Mouse (Mus musculus) liver, adult 2 months (tissue): Measurements from ENCODE around the gene Prss32. TPM values are rescaled to one million over a fixed set of nuclear protein-coding genes. Genes with fewer than 3 reads are reported as not detected.
A peak's percentile ranks its signal among the peaks of the same experiment; 100 is the strongest.

Experiments used
- DNase-seq: peaks from one replicate; pipeline ENCODE4 v3.0.0-alpha.2; 2011; ENCODE audit warnings: low read depth, low spot score; ENCODE audit errors: extremely low read depth
- H3K27ac ChIP-seq: fragments of 200-500 bp; replicated peaks from 2 replicates; pipeline ENCODE4 v1.5.1; 2012; ENCODE audit warnings: low read depth, mild to moderate bottlenecking, control low read depth, inconsistent platforms, low read length; ENCODE audit not compliant: insufficient read depth
- H3K27me3 ChIP-seq: fragments of 200-500 bp; 2 replicates; pipeline ENCODE4 v1.6.1; 2012; ENCODE audit warnings: mild to moderate bottlenecking, moderate library complexity, low read length, inconsistent platforms; ENCODE audit not compliant: control insufficient read depth, insufficient read depth
- H3K36me3 ChIP-seq: fragments of 200-500 bp; 2 replicates; pipeline ENCODE4 v1.6.1; 2012; ENCODE audit warnings: low read length, inconsistent platforms; ENCODE audit not compliant: control insufficient read depth, insufficient read depth
- H3K4me1 ChIP-seq: fragments of 200-500 bp; 2 replicates; pipeline ENCODE4 v1.6.1; 2011; ENCODE audit warnings: low read length; ENCODE audit not compliant: control insufficient read depth, insufficient read depth
- H3K4me3 ChIP-seq: fragments of 200-500 bp; 2 replicates; pipeline ENCODE4 v1.5.1; 2011; ENCODE audit warnings: low read depth, mild to moderate bottlenecking, control low read depth, low read length, moderate library complexity; ENCODE audit not compliant: insufficient read depth
- H3K79me2 ChIP-seq: fragments of 200-500 bp; 2 replicates; pipeline ENCODE4 v1.6.1; 2012; ENCODE audit warnings: inconsistent platforms, mild to moderate bottlenecking, low read length, moderate library complexity; ENCODE audit not compliant: control insufficient read depth, insufficient read depth
- H3K9ac ChIP-seq: fragments of 200-500 bp; 2 replicates; pipeline ENCODE4 v1.6.1; 2012; ENCODE audit warnings: low read depth, mild to moderate bottlenecking, control low read depth, inconsistent platforms, low read length
- CTCF ChIP-seq: fragments of 200-500 bp; IDR thresholded peaks from 2 replicates; pipeline ENCODE4 v1.5.1; 2011; ENCODE audit warnings: low read depth, low read length, control low read depth
- POLR2A ChIP-seq: fragments of 200-500 bp; IDR thresholded peaks from 2 replicates; pipeline ENCODE4 v1.6.1; 2011; ENCODE audit warnings: low read length, control low read depth; ENCODE audit not compliant: insufficient read depth; ENCODE audit errors: extremely low read depth
- WGBS: fragments of 180-500 bp; shearing (Covaris S2); methylation state at CpG from one replicate; pipeline ENCODE4 v1.1.7; 2018; 5-methylcytosine and 5-hydroxymethylcytosine counted together
- polyA plus RNA-seq: library from polyadenylated mRNA; depleted of rRNA; stranded (reverse); fragments of >200 nt; gene quantifications from 2 replicates; pipeline ENCODE4 v1.2.3, GENCODE M21; 2012
- total RNA-seq: library from RNA; depleted of rRNA; stranded (reverse); fragments of >200 nt; gene quantifications from 2 replicates; pipeline ENCODE4 v1.2.3, GENCODE M21; 2014

Prss32 gene
- total and polyA plus RNA-seq, 2 experiments: 0.45 TPM; not detected in 1

DNA sequence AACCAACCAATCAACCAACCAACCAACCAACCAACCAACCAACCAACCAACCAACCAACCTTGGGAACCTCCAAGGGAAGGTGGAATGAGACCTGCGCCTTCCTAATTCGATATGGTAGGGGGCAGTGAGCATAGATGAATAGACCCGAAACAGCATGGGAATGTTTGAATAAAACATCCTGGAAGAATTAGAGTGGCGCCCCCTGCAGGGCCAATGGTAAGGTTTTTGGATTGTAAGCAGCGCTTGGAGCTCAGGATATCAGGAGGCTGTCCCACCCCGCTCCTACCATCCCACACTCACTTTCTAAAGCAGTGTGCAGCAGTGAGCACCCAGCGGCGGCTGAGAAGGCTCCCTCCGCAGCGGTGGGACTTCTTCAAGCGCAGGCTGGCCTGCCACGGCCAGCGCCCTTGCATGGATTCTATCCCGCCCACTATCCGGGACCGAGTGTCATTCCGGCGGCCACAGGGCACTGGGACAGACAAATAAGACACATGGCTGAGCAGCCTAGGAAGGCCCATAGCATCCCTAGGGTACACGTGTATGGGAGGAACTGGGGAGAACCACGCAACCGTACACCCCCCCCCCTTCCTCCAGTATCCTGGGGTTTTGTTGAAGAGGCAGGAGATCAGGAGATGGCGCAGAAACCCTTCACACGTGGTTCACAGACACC lies 379 bp upstream of the Prss32 start:
- peak; percentile 40 for TF ChIP-seq CTCF
- no peak for TF ChIP-seq POLR2A
- no peaks in the 10 kb centered on the region; the same call in 1 of the 2 replicates for H3K4me1 ChIP-seq
- H3K4me3 ChIP-seq: no peak overlapping the region
- H3K9ac ChIP-seq: no peak overlapping the region
- H3K27ac ChIP-seq: no peak overlapping the region
- DNase-seq: no peak
- H3K36me3 ChIP-seq: no peaks in the 10 kb centered on the region
- WGBS: 57% methylated on average over 23 of the region's 23 CpGs
- H3K27me3 ChIP-seq: no peaks in the 10 kb centered on the region
- H3K79me2 ChIP-seq: no peaks in the 10 kb centered on the region

DNA sequence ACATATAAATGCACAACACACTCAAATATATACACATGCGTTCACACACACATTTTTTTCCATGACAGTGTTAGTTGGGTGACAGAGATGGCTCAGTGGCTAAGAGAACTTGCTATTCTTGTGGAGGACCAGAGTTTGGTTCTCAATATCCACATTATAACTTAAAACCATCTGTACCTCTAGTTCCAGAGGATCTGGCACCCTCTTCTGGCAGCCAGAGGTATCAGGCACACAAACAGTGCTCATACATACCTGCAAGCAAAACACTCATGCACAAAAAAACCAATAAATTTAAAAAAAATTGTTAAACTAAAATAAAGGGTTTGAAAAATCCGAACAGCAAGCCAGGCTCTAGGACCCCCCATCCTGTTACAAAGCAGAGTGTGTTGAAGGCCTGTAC lies 6.4 kb downstream of the Prss32 start:
- no peak for DNase-seq
- Histone ChIP-seq H3K36me3 (no peaks in the 10 kb centered on the region), H3K27me3 (no peaks in the 10 kb centered on the region), H3K79me2 (no peaks in the 10 kb centered on the region), H3K4me3 (no peak overlapping the region), H3K4me1 (no peaks in the 10 kb centered on the region), H3K27ac (no peak overlapping the region), H3K9ac (no peak overlapping the region)
- TF ChIP-seq CTCF (no peak), POLR2A (no peak)
- WGBS: 71% methylated on average over 2 of the region's 2 CpGs

DNA sequence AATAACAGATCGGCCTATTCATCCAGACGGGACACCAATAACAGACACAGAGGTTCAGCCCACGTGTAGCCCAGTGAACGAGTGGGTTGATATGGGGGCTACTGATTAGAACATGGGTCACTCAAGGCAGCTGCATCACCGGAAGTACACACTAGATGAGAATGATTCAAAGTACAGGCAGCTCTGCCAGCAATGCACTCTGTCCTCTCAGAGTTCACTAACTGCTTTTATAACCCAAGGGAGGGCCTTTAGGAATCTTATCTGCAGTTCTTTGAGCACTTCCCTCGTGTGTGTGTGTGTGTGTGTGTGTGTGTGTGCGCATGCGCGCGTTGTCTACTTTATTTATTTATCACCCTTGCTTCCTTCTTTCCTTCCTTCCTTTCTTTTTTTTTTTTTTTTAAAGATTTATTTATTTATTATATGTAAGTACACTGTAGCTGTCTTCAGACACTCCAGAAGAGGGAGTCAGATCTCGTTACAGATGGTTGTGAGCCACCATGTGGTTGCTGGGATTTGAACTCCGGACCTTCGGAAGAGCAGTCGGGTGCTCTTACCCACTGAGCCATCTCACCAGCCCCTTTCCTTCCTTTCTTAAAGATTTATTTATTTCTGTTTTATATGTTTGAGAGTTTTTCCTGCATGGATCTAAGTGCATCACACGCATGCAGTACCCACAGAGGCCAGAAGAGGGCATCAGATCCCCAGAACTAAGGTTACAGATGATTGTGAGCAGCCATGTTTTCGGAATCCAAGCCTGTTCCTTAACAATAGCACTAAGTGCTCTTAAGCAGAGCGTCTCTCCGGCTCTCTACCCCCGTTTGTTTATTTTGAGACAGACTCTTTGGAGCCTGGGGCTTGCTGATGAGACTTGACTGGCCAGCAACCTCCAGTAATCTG lies 7.4 kb downstream of the Prss32 start:
- DNase-seq: peak; percentile 51
- no peak overlapping the region for H3K9ac ChIP-seq

DNA sequence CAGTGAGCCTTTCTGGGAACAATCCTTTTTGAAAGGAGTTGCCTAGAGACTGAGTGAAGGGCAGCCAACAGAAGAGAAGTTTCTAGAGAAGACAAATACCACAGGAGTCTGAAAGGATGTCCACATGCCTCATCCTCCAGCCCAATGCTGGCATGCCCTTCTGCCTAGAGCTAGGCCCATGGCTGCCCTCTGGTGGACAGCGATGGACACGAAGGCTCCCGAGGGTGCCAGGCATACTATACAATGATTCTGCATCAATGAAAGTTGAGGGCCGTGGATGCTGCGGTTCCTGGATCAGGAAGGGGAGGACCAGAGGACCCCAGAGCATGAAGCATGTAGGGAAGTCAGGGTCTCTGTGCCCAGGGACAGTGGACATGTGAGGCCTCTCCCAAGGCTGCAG lies 9.6 kb downstream of the Prss32 start:
- H3K27ac ChIP-seq: no peak overlapping the region
- TF ChIP-seq POLR2A: no peak
- peak; percentile 88 for TF ChIP-seq CTCF
- H3K79me2 ChIP-seq: no peaks in the 10 kb centered on the region
- H3K4me1 ChIP-seq: no peaks in the 10 kb centered on the region
- peak; percentile 19 for DNase-seq
- H3K4me3 ChIP-seq: no peak overlapping the region
- H3K27me3 ChIP-seq: no peaks in the 10 kb centered on the region
- no peaks in the 10 kb centered on the region for H3K36me3 ChIP-seq
- H3K9ac ChIP-seq: no peak overlapping the region
- WGBS: 39% methylated on average over 5 of the region's 5 CpGs

More for the DNA sequence above, 7.4 kb downstream of the Prss32 start:
- no peaks in the 10 kb centered on the region for H3K4me1 ChIP-seq
- H3K79me2 ChIP-seq: no peaks in the 10 kb centered on the region
- H3K27me3 ChIP-seq: no peaks in the 10 kb centered on the region
- no peak overlapping the region for H3K4me3 ChIP-seq
- WGBS: 52% methylated on average over 18 of the region's 19 CpGs
- no peaks in the 10 kb centered on the region for H3K36me3 ChIP-seq
- H3K27ac ChIP-seq: no peak overlapping the region
- TF ChIP-seq POLR2A (no peak), CTCF (peak; percentile 74)

DNA sequence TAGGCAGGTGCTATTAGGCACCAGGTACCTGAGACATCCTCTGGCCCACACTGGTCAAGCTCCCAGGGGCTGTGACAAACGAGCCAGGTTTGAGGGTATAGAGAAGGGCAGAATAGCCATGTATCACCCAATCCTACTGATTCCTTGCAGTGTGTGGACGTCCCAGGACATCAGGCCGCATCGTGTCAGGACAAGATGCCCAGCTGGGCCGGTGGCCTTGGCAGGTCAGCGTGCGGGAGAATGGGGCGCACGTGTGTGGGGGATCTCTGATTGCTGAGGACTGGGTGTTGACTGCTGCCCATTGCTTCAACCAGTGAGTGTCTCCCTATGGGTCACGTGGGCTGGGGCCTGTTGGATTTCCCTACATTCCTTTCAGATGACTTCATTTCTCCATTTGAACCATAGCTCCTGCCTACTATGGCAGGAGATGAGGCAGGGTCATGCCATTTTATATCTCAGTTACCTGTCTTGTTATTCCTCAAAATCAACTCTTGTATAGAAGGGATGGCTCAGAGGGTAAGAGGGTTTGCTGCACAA lies 10.6 kb downstream of the Prss32 start:
- 90% methylated on average over 10 of the region's 10 CpGs for WGBS
- TF ChIP-seq CTCF (no peak), POLR2A (no peak)
- no peak overlapping the region for H3K27ac ChIP-seq

DNA sequence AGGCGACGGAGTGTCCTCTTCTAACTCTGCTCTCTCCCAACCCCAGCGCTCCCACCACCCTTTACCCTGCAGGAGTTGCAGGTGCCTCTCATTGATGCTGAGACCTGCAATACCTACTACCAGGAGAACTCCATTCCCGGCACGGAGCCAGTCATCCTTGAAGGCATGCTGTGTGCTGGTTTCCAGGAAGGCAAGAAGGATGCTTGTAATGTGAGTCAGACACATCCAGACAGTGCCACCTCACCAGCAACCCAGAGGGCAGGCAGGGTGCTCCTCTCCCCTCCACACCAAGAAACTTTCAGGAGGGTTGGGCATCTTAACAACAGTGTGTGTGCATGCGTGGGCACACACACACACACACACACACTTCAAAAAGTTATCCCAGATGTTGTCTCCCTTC lies 13.5 kb downstream of the Prss32 start:
- Histone ChIP-seq H3K27me3 (no peaks in the 10 kb centered on the region), H3K4me1 (no peaks in the 10 kb centered on the region), H3K9ac (no peak overlapping the region), H3K36me3 (no peaks in the 10 kb centered on the region), H3K27ac (no peak overlapping the region), H3K79me2 (no peaks in the 10 kb centered on the region), H3K4me3 (no peak overlapping the region)
- 95% methylated on average over 6 of the region's 6 CpGs for WGBS
- no peak for TF ChIP-seq CTCF
- no peak for TF ChIP-seq POLR2A
- no peak for DNase-seq

More for the DNA sequence above, 10.6 kb downstream of the Prss32 start:
- DNase-seq: no peak
- H3K4me3 ChIP-seq: no peak overlapping the region
- H3K27me3 ChIP-seq: no peaks in the 10 kb centered on the region
- no peak overlapping the region for H3K9ac ChIP-seq
- H3K79me2 ChIP-seq: no peaks in the 10 kb centered on the region
- H3K4me1 ChIP-seq: no peaks in the 10 kb centered on the region
- H3K36me3 ChIP-seq: no peaks in the 10 kb centered on the region
